8 mouse cellular contexts compared by ENCODE assay signal in genomic region chr1:192790442-192790841, GRCm38 (mm10). TPM values are rescaled to one million over a fixed set of nuclear protein-coding genes. Genes with fewer than 3 reads are reported as not detected.
DNase-seq lines count a peak whose midpoint lies in the region; ATAC-seq and TF ChIP-seq lines count a peak whose summit lies in the region.

No protein-coding gene starts in this region.

- no peak for TF ChIP-seq POLR2A in testis, adult 2 months (IDR thresholded peaks at IDR 0.05; ENCODE audit: control insufficient read depth, low read depth, low read length)

- ATAC-seq in forebrain, embryonic 14.5 days = no peak
- ATAC-seq in forebrain, embryonic 16.5 days = no peak
- no peak for ATAC-seq in limb, embryonic 12.5 days (ENCODE audit: insufficient number of reproducible peaks, insufficient read depth, low FRiP score, low TSS enrichment, low read depth)
- no peak for ATAC-seq in inflammation-experienced regulatory T-cells, adult 6 months

- peak; percentile 37 for DNase-seq in forebrain, embryonic 14.5 days (ENCODE audit: low spot score)
- no peak for DNase-seq in testis, postnatal 14 days (ENCODE audit: low spot score)
- DNase-seq in thymus, postnatal 36 days = peak; percentile 45 to 55
- no peak for DNase-seq in frontal cortex, postnatal 10 days (ENCODE audit: low spot score in 2 of 2)

- peaks cover 3% of the 10 kb centered on the region; the same call in 1 of the 2 replicates for H3K4me1 ChIP-seq in forebrain, embryonic 14.5 days (ENCODE audit: control insufficient read depth, insufficient read depth, low read length)
- peaks cover 11% of the 10 kb centered on the region for H3K4me1 ChIP-seq in forebrain, embryonic 16.5 days (replicated peaks; ENCODE audit: control insufficient read depth, insufficient read depth, low read length)
- H3K4me1 ChIP-seq in testis, adult 2 months (ENCODE audit: control insufficient read depth, insufficient read depth, low read length) = peaks cover 10% of the 10 kb centered on the region
- peaks cover 83% of the 10 kb centered on the region for H3K4me1 ChIP-seq in limb, embryonic 12.5 days (replicated peaks)

- H3K4me2 ChIP-seq in forebrain, embryonic 14.5 days (ENCODE audit: low read length) = no peak overlapping the region
- H3K4me2 ChIP-seq in forebrain, embryonic 16.5 days (ENCODE audit: low read length) = no peak overlapping the region
- H3K4me2 ChIP-seq in limb, embryonic 12.5 days = no peak overlapping the region

- 80% methylated on average over 4 of the region's 4 CpGs for WGBS in forebrain, embryonic 14.5 days
- 76% methylated on average over 4 of the region's 4 CpGs for WGBS in forebrain, embryonic 16.5 days
- 70% methylated on average over 4 of the region's 4 CpGs for WGBS in limb, embryonic 12.5 days

- no peaks in the 10 kb centered on the region for H3K27me3 ChIP-seq in forebrain, embryonic 14.5 days (replicated peaks; ENCODE audit: control insufficient read depth, insufficient read depth, low read length)
- H3K27me3 ChIP-seq in forebrain, embryonic 16.5 days (replicated peaks; ENCODE audit: control insufficient read depth, insufficient read depth, low read length) = no peaks in the 10 kb centered on the region
- H3K27me3 ChIP-seq in testis, adult 2 months (ENCODE audit: control insufficient read depth, insufficient read depth, low read length) = no peaks in the 10 kb centered on the region
- no peaks in the 10 kb centered on the region for H3K27me3 ChIP-seq in limb, embryonic 12.5 days

- TF ChIP-seq CTCF in testis, adult 2 months (IDR thresholded peaks at IDR 0.05; ENCODE audit: control insufficient read depth, insufficient read depth, insufficient replicate concordance, low read depth, low read length) = peak; percentile 43; the same call in 1 of the 2 replicates

- H3K9me3 ChIP-seq in forebrain, embryonic 14.5 days (replicated peaks; ENCODE audit: control insufficient read depth, low read length) = no peaks in the 10 kb centered on the region
- H3K9me3 ChIP-seq in forebrain, embryonic 16.5 days (ENCODE audit: control insufficient read depth, low read length) = no peaks in the 10 kb centered on the region
- H3K9me3 ChIP-seq in limb, embryonic 12.5 days = peaks cover 7% of the 10 kb centered on the region; the same call in 1 of the 2 replicates

- H3K27ac ChIP-seq in forebrain, embryonic 14.5 days (ENCODE audit: low read depth, low read length) = 0 out of 2 replicates have a peak overlapping the region, but pooled peaks have one; percentile 4
- H3K27ac ChIP-seq in forebrain, embryonic 16.5 days (ENCODE audit: low read length) = no peak overlapping the region
- H3K27ac ChIP-seq in testis, adult 2 months (ENCODE audit: control insufficient read depth, insufficient read depth, low read depth, low read length) = no peak overlapping the region
- H3K27ac ChIP-seq in limb, embryonic 12.5 days = peak overlapping the region; percentile 95

- H3K36me3 ChIP-seq in forebrain, embryonic 14.5 days (ENCODE audit: control insufficient read depth, insufficient read depth, low read length) = no peaks in the 10 kb centered on the region
- no peaks in the 10 kb centered on the region for H3K36me3 ChIP-seq in forebrain, embryonic 16.5 days (ENCODE audit: control insufficient read depth, insufficient read depth)
- no peaks in the 10 kb centered on the region for H3K36me3 ChIP-seq in testis, adult 2 months (ENCODE audit: control insufficient read depth, insufficient read depth, low read length)
- H3K36me3 ChIP-seq in limb, embryonic 12.5 days = no peaks in the 10 kb centered on the region

- H3K4me3 ChIP-seq in forebrain, embryonic 14.5 days (ENCODE audit: low read depth, low read length) = no peak overlapping the region
- H3K4me3 ChIP-seq in forebrain, embryonic 16.5 days (replicated peaks; ENCODE audit: low read length) = no peak overlapping the region
- H3K4me3 ChIP-seq in testis, adult 2 months (ENCODE audit: control insufficient read depth, low read depth, low read length) = no peak overlapping the region
- H3K4me3 ChIP-seq in limb, embryonic 12.5 days (replicated peaks) = no peak overlapping the region

- no peak overlapping the region for H3K9ac ChIP-seq in forebrain, embryonic 14.5 days (ENCODE audit: low read length)
- no peak overlapping the region for H3K9ac ChIP-seq in forebrain, embryonic 16.5 days (replicated peaks; ENCODE audit: low read depth, low read length)
- H3K9ac ChIP-seq in limb, embryonic 12.5 days (replicated peaks) = no peak overlapping the region

RNA-seq across cellular contexts. Expression of gene Hhat, which starts 19.4 kb away (rescaled TPM):
- polyA plus RNA-seq in forebrain, embryonic 14.5 days (2014; fragmentation: Nextera tagmentation; extraction: Ambion mirVana) = 3.5 and 3.8 TPM in 2 replicates
- 3.6 and 4.2 TPM in 2 replicates for polyA plus RNA-seq in forebrain, embryonic 16.5 days (2015; fragmentation: Nextera tagmentation; extraction: Ambion mirVana)
- polyA plus RNA-seq in testis, adult 2 months (2012; rRNA removed) = 4.0 and 4.4 TPM in 2 replicates
- 10.8 and 12.0 TPM in 2 replicates for polyA plus RNA-seq in limb, embryonic 12.5 days (2016; fragmentation: Nextera tagmentation; extraction: Ambion mirVana)
- 1 to 10 TPM in 2 of 3 experiments, under 1 TPM in 1; 0.84 to 2.9 (median 2.8) TPM for polyA plus RNA-seq in inflammation-experienced regulatory T-cells, adult 6 months (2017; shearing (Covaris generic))

Comparison
In these comparisons a context has a peak if more than half of its experiments do, and no peak if none do; other contexts are left out.
1. H3K27ac ChIP-seq: peak in forebrain, embryonic 14.5 days (single experiment) and limb, embryonic 12.5 days (single experiment); none in forebrain, embryonic 16.5 days (single experiment) and testis, adult 2 months (single experiment).
2. DNase-seq: peak in forebrain, embryonic 14.5 days (single experiment) and thymus, postnatal 36 days (2 of 2); none in testis, postnatal 14 days (single experiment) and frontal cortex, postnatal 10 days (0 of 2).